Mouse (Mus musculus) erythroblast, embryonic 14.5 days (primary cell): ENCODE results near the gene Larp1b. TPM values are rescaled to one million over a fixed set of nuclear protein-coding genes. Genes with fewer than 3 reads are reported as not detected.

Experiments used
- H3K27me3 ChIP-seq: 2 replicates; pipeline ENCODE4 v1.6.1; 2012; ENCODE audit warnings: inconsistent platforms; ENCODE audit not compliant: control insufficient read depth
- H3K36me3 ChIP-seq: 2 replicates; pipeline ENCODE4 v1.6.1; 2012; ENCODE audit warnings: mild to moderate bottlenecking, inconsistent platforms; ENCODE audit not compliant: control insufficient read depth
- H3K4me1 ChIP-seq: 2 replicates; pipeline ENCODE4 v1.6.1; 2012; ENCODE audit warnings: inconsistent platforms; ENCODE audit not compliant: control insufficient read depth
- H3K4me3 ChIP-seq: replicated peaks from 2 replicates; pipeline ENCODE3; 2012; ENCODE audit warnings: moderate library complexity, mild to moderate bottlenecking, inconsistent platforms
- H3K9me3 ChIP-seq: 2 replicates; pipeline ENCODE4 v1.6.1; 2012; ENCODE audit warnings: low read length, inconsistent platforms, mixed read lengths; ENCODE audit not compliant: control insufficient read depth
- GATA1 ChIP-seq: IDR thresholded peaks from 2 replicates; pipeline ENCODE4 v1.6.1; 2012; ENCODE audit warnings: low read length, inconsistent platforms, mixed read lengths
- TAL1 ChIP-seq: IDR thresholded peaks from 3 replicates; pipeline ENCODE4 v1.6.1; 2012; ENCODE audit warnings: low read length, inconsistent platforms, mixed read lengths
- polyA plus RNA-seq: library from polyadenylated mRNA; stranded (reverse); fragments of >175 nt; gene quantifications from 2 replicates; pipeline ENCODE4 v1.2.3, GENCODE M21; 2012

Gene Larp1b
- polyA plus RNA-seq, 1 experiment = 6.2 TPM

DNA sequence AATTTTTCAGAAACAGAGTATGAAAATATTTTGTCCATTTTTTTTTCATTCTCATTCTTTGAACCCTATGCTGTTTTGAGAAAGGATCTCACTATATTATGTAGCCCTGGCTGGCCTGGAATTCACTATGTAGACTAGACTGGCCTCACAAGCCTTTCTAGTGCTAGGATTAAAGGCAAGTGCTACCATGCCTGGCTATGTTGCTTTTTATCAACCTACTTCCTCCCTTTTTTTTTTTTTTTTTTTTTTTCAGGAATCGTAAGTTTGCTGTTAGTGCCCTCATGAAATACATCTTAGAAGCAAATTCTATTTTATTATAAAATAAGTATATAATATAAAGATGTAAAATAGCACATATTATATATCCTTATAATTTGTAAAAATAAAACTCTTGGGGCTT lies 5.2 kb downstream of the Larp1b start:
- no peak overlapping the region for H3K4me3 ChIP-seq
- no peak for TF ChIP-seq GATA1
- no peak for TF ChIP-seq TAL1
- no peaks in the 10 kb centered on the region for H3K27me3 ChIP-seq
- no peaks in the 10 kb centered on the region for H3K9me3 ChIP-seq
- peaks cover 41% of the 10 kb centered on the region for H3K4me1 ChIP-seq
- H3K36me3 ChIP-seq = no peaks in the 10 kb centered on the region

DNA sequence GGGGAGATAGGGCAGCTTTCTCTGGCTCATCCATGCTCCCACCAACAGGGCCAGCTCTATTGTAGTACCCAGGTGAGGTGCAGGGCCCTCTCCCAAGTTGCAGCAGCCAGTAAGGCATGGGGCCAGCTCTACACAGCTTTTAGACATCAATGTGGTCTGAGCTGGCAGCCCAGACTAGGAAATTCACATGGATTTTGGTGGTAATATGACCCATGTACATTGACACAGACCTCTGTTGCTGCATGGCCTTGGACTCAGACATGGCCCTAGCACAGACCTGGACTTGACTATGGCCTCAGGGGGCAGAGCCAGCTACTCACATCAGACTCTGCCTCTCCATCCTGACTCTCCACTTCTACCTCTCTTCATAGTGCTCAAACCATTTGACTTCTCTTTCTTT lies 9.2 kb downstream of the Larp1b start:
- Histone ChIP-seq H3K27me3 (no peaks in the 10 kb centered on the region), H3K9me3 (no peaks in the 10 kb centered on the region), H3K4me3 (no peak overlapping the region), H3K4me1 (peaks cover 13% of the 10 kb centered on the region), H3K36me3 (no peaks in the 10 kb centered on the region)
- no peak for TF ChIP-seq TAL1

DNA sequence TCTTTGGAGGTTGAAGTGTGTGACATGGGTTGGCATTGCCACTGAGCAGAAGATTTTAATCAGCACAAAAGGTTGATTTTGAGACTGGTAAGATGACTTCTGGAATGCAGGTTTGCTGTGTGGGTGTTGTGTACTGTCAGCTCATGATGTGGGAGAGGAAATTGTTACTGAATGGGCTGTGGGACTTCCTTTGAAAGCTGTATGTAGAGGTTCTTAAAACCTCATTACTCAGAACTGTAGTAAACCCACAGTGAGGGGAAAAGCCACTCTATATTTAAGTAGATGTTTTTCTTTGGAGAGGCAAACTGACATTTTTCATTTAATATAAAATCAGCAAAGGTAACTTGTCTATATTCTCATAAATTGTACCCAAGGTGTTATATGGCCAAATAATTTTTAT lies 31.1 kb downstream of the Larp1b start:
- Histone ChIP-seq H3K27me3 (no peaks in the 10 kb centered on the region), H3K4me1 (no peaks in the 10 kb centered on the region), H3K9me3 (no peaks in the 10 kb centered on the region), H3K36me3 (peaks cover 16% of the 10 kb centered on the region), H3K4me3 (no peak overlapping the region)
- no peak for TF ChIP-seq GATA1
- TF ChIP-seq TAL1 = no peak

DNA sequence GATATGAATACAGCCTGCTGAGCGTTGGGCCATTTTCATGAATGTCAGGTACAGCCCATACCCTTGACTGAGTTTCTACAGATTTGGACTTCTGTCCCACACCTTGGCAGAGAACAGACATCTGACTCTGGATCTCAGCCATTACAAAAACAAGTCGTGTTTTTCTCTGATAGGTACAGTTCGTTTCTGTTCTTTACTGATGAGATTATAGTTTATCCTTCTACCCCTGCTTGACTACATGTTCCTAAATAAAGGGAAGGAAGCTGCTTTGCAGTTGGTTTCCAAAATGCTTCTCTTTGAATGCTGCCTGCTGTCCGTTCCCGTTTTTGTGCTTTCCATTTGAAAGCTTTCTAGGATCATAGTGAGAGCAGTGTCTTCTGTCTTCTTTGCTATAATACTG lies 37.9 kb downstream of the Larp1b start:
- Histone ChIP-seq H3K4me3 (no peak overlapping the region), H3K27me3 (no peaks in the 10 kb centered on the region), H3K36me3 (peaks cover 8% of the 10 kb centered on the region), H3K9me3 (no peaks in the 10 kb centered on the region), H3K4me1 (no peaks in the 10 kb centered on the region)
- no peak for TF ChIP-seq GATA1
- no peak for TF ChIP-seq TAL1

DNA sequence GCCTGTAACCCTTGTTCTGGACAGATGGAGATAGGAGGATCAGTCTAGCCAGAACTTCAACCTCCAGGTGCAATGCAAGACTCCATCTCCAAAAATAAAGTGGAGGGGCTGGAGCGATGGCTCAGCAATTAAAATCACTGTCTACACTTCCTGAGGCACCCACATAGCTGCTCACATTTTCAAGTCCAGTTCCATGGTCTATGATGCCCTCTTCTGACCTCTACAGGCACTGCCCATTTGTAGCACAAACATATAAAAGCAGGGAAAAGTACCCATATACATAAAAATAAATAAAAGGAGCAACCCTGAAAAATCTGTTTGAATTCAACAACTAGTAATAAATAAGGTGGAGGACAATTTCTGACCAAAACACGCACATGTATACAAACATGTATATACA lies 39.1 kb downstream of the Larp1b start:
- Histone ChIP-seq H3K9me3 (no peaks in the 10 kb centered on the region), H3K4me3 (no peak overlapping the region), H3K36me3 (peaks cover 8% of the 10 kb centered on the region), H3K27me3 (no peaks in the 10 kb centered on the region), H3K4me1 (no peaks in the 10 kb centered on the region)
- TF ChIP-seq TAL1 (no peak), GATA1 (no peak)

DNA sequence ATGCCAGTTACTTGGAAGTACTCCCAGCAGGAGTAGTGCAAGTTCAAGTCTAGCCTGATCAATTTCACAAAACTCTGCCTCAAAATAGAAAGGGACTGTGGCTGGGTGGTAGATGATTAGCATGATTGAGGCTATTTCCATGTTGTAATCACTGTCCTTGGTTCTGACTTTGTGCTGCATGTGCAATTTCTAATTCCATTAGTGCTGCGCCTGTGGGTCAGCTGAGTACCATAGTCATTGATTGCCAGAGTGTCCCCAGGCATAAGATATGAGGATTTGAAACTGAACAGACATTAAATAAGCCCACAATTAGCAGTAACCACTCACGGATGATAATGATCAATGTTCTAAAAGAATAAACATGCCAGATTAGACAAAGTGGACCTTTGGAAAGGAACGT lies 41.9 kb downstream of the Larp1b start:
- H3K9me3 ChIP-seq = no peaks in the 10 kb centered on the region
- no peaks in the 10 kb centered on the region for H3K4me1 ChIP-seq
- peaks cover 8% of the 10 kb centered on the region for H3K36me3 ChIP-seq
- no peaks in the 10 kb centered on the region for H3K27me3 ChIP-seq
- TF ChIP-seq GATA1 (no peak), TAL1 (no peak)
- H3K4me3 ChIP-seq = no peak overlapping the region

DNA sequence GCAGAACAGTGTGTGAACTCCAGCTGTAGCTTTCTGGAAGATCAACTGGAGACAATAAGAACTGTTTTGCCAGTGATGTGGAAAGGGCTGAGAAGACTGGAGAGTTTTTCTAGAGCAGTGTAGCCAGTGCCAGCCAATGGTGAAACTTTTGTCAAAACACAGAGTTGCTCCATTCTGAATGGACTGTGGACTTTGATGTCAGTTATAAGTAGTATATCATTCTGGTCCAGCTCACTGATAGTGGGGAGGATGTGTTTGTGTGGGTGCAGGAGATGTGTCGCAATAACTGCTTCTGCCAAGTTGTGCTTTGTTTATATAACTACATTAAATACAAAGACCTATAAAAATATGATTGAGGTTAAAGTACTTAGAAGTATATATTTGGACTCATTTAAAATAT lies 45.5 kb downstream of the Larp1b start:
- no peak for TF ChIP-seq TAL1
- Histone ChIP-seq H3K27me3 (no peaks in the 10 kb centered on the region), H3K36me3 (peaks cover 6% of the 10 kb centered on the region)

DNA sequence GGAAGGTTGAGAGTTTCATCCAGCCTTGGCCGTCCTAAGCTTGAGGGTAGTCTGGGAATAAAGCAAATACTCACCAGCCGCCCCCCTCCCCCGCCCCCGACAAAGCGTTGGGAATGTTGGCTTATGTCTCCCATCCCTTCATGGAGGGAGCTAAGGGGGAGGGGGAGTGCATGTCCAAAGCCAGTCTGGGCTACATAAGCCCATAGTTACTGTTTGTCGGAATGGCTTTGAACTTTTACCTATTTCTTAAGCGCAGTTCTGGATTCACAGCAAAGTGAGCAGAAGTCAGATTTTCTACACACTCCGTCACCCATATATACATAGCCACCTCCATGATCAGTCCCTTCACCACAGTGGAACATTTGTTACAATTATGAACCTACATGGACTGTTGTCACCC lies 59.7 kb downstream of the Larp1b start:
- TF ChIP-seq GATA1 = no peak
- no peak for TF ChIP-seq TAL1

More for the DNA sequence above, 45.5 kb downstream of the Larp1b start:
- Histone ChIP-seq H3K9me3 (no peaks in the 10 kb centered on the region), H3K4me1 (no peaks in the 10 kb centered on the region), H3K4me3 (no peak overlapping the region)

DNA sequence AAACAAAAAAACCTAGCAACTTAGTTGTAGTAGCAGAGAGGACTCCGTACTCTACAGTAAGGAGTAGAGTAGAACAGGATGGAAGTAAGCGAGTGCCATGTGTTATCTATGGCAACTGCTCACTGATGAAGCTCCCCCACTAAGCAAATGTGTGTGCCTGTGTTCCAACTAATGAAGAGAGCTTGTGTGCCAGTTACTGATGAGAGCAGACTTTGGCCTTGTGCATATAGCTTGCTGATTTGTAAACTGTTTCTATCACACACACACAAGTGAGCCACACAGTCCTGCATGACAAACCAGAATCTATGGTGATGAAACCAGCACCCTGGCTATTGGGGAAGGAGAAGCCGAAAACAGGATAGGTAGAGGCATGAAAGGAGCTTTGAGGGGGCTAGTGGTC lies 60.4 kb downstream of the Larp1b start:
- H3K27me3 ChIP-seq = no peaks in the 10 kb centered on the region
- no peak for TF ChIP-seq TAL1
- TF ChIP-seq GATA1 = no peak
- no peaks in the 10 kb centered on the region for H3K36me3 ChIP-seq
- H3K4me1 ChIP-seq = no peaks in the 10 kb centered on the region
- no peaks in the 10 kb centered on the region for H3K9me3 ChIP-seq
- no peak overlapping the region for H3K4me3 ChIP-seq

More for the DNA sequence above, 59.7 kb downstream of the Larp1b start:
- H3K9me3 ChIP-seq = no peaks in the 10 kb centered on the region
- no peaks in the 10 kb centered on the region for H3K27me3 ChIP-seq
- no peaks in the 10 kb centered on the region for H3K36me3 ChIP-seq
- no peak overlapping the region for H3K4me3 ChIP-seq
- no peaks in the 10 kb centered on the region for H3K4me1 ChIP-seq

DNA sequence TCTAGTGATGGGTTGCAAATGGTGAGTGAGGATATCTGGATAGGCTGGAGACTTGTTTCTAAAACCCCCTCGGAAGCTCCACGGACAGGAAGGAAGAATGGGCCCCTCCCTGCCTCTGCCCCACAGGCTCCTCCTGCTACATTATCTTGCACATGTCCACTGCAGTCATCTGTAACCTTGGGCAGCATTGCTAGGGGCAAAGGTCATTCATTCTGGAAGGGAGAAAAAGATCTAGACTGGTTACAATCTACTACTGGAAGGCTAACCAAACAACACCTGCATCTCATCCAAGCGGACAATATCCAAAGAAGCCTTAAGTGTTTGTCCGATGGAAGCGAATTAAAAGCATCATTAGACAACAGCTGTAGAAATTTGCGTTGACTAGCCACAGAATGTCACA lies 61.1 kb downstream of the Larp1b start:
- H3K4me3 ChIP-seq = no peak overlapping the region
- no peaks in the 10 kb centered on the region for H3K27me3 ChIP-seq
- no peak for TF ChIP-seq GATA1
- TF ChIP-seq TAL1 = no peak
- no peaks in the 10 kb centered on the region for H3K4me1 ChIP-seq
- no peaks in the 10 kb centered on the region for H3K36me3 ChIP-seq
- no peaks in the 10 kb centered on the region for H3K9me3 ChIP-seq
